Mouse (Mus musculus) heart, embryonic 15.5 days (tissue): ENCODE measurements around the gene Mycbpap. TPM values are rescaled to one million over a fixed set of nuclear protein-coding genes. Genes with fewer than 3 reads are reported as not detected.

Source experiments
- ATAC-seq: fragments of 200-750 bp; cut with Nextera tagmentation; replicated peaks from 2 replicates; pipeline ENCODE4 v1.8.0; 2017; ENCODE audit warnings: low read depth, moderate TSS enrichment; ENCODE audit not compliant: insufficient number of reproducible peaks, insufficient read depth, low FRiP score
- H3K27ac ChIP-seq: fragments of 300-500 bp; sonication (generic); 2 replicates; pipeline ENCODE4 v1.5.1; 2015; ENCODE audit warnings: mild to moderate bottlenecking, inconsistent platforms
- H3K27me3 ChIP-seq: fragments of 300-500 bp; sonication (generic); 2 replicates; pipeline ENCODE4 v1.6.1; 2015; ENCODE audit warnings: inconsistent platforms
- H3K36me3 ChIP-seq: fragments of 300-500 bp; sonication (generic); 2 replicates; pipeline ENCODE4 v1.6.1; 2015; ENCODE audit warnings: mild to moderate bottlenecking, inconsistent platforms
- H3K4me1 ChIP-seq: fragments of 300-500 bp; sonication (generic); replicated peaks from 2 replicates; pipeline ENCODE4 v1.6.1; 2015; ENCODE audit warnings: inconsistent platforms
- H3K4me2 ChIP-seq: fragments of 300-500 bp; sonication (generic); 2 replicates; pipeline ENCODE4 v1.6.1; 2015; ENCODE audit warnings: inconsistent platforms, mild to moderate bottlenecking, moderate library complexity
- H3K4me3 ChIP-seq: fragments of 300-500 bp; sonication (generic); 2 replicates; pipeline ENCODE4 v1.5.1; 2015; ENCODE audit warnings: mild to moderate bottlenecking, inconsistent platforms
- H3K9ac ChIP-seq: fragments of 300-500 bp; sonication (generic); 2 replicates; pipeline ENCODE4 v1.6.1; 2015; ENCODE audit warnings: mild to moderate bottlenecking, inconsistent platforms
- H3K9me3 ChIP-seq: fragments of 300-500 bp; sonication (generic); replicated peaks from 2 replicates; pipeline ENCODE4 v1.6.1; 2016; ENCODE audit warnings: inconsistent platforms
- WGBS: fragments of 180-500 bp; shearing (Covaris S2); methylation state at CpG from one replicate; pipeline ENCODE4 v1.1.7; 2015; ENCODE audit warnings: mixed read lengths; 5-methylcytosine and 5-hydroxymethylcytosine counted together
- polyA plus RNA-seq: library from polyadenylated mRNA; unstranded; fragments of >200 nt; fragmentation: Nextera tagmentation; extraction: Ambion mirVana; gene quantifications from 2 replicates; pipeline ENCODE4 v1.2.1, GENCODE M21; 2015

Mycbpap gene
- polyA plus RNA-seq, 1 experiment from 2014 or later, result 6.1 TPM

DNA sequence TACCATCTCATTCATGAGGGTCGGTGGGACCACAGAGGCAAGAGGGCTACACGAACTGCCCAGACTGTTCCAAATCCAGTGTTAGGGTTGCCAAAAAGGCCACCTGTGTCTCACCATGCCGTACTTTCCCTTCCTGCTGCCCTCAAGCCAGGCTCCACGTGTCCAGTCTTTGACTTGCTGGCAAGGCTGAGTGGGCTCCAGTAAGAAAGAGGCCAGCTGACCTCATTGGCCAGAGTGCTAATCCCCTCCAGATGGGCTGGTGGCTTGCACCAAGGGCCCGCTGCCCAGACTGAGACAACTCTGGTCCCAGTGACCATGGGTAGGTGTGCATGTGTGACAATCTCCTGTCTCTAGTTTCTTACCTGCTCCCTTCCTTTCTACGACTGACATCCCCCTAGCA, 43.9 kb downstream of the Mycbpap start:
- Histone ChIP-seq H3K4me3 (no peak overlapping the region), H3K9ac (no peak overlapping the region), H3K36me3 (no peaks in the 10 kb centered on the region), H3K4me1 (peaks cover 29% of the 10 kb centered on the region), H3K27me3 (peaks cover 62% of the 10 kb centered on the region), H3K27ac (no peak overlapping the region), H3K4me2 (no peak overlapping the region), H3K9me3 (no peaks in the 10 kb centered on the region)
- ATAC-seq, result no peak
- WGBS, result 66% methylated on average over 6 of the region's 6 CpGs

DNA sequence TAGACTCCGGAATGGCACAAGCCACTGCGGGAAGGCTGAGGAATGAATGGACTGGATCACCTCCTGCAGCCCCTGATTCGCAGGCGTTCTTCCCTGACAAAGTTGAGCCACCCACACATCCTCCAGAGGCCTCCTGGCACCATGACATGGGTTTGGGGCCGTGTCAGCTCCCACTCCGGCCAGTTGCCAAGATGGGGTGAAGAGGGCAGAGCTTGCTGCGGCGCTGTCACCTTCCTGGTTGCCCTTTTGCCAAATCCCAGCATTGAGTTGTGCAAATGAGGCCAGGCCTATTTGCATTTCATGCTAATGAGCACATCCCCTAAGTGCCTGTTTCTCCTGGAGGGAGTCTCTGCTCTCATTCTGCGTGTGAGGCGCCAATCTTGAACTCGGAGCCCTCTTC, 45.8 kb downstream of the Mycbpap start:
- Histone ChIP-seq H3K4me2 (no peak overlapping the region), H3K4me3 (no peak overlapping the region), H3K9ac (no peak overlapping the region), H3K27ac (no peak overlapping the region), H3K9me3 (no peaks in the 10 kb centered on the region), H3K36me3 (no peaks in the 10 kb centered on the region), H3K4me1 (peaks cover 41% of the 10 kb centered on the region), H3K27me3 (peaks cover 79% of the 10 kb centered on the region)
- ATAC-seq, result no peak
- WGBS, result 22% methylated on average over 11 of the region's 11 CpGs

DNA sequence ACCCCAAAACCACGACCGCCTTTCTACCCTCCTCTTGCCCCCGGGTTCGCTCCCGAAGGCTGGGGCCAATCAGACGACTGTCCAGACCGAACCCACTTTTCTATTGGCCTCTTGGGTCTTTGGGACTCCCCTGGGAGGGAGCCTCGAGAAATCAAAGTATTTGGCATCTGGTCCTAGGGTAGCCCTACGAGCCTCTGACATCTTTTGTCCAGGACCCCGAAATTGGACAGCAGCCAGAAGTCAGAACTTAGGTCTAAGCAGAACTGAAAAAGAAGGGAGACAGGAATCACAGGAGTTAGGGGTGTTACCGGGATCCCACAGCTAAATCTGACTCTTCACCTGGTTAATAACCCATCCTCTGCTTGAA, 47.0 kb downstream of the Mycbpap start:
- Histone ChIP-seq H3K9ac (peak overlapping the region; percentile 62), H3K36me3 (no peaks in the 10 kb centered on the region), H3K4me1 (peaks cover 48% of the 10 kb centered on the region), H3K27me3 (peaks cover 79% of the 10 kb centered on the region), H3K4me2 (peak overlapping the region; percentile 92), H3K9me3 (no peaks in the 10 kb centered on the region), H3K27ac (no peak overlapping the region), H3K4me3 (peak overlapping the region; percentile 58)
- ATAC-seq, result no peak
- WGBS, result 0% methylated on average over 11 of the region's 11 CpGs

DNA sequence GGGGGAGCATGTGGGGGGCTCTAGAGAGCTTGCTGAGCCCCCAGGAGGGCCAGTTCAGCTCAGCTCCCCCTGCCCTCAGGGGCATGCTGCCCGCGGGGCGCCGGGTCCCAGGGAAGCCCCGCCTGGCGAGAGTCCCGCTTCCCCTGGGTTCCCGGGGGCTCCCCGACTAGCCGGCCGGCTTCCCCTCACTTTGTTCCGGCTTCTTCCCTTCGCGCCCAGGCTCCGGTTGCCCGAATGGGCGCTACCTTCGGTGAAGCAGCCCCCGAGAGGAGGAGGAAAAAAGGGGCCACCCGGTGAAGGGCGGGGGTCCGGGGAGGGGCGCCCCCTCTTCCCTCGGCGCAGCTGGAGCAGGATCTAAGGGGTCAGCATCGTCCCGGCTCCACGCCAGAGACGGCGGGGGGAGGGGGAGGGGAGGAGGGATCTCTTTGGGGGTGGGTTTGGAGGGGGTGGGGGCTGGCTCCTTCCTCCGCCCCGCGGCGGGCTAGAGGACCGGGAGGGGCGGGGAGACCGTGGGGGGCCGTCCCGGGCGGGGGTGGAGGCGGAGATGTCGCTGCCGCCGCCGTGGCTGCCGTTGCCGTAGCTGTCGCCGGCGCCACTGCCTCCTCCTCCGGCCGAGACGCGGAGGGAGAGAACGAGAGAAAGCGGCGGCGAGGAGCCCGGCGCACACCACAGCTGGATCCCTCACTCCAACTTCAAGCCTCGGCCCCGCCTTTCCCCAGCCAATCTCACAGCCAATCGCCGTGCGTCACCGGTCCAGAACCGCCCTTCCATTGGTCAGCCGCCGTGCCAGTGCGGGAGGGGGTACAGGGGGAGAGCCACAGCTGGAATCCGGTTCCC, 47.6 kb downstream of the Mycbpap start, which contains the start of gene Cacna1g:
Gene Cacna1g (minus strand): TSS at position 492 of the 837 bp plus-strand sequence.
- peak within 1 kb of the TSS; percentile 61 for H3K27ac ChIP-seq
- peaks cover 74% of the 10 kb centered on the region for H3K27me3 ChIP-seq

DNA sequence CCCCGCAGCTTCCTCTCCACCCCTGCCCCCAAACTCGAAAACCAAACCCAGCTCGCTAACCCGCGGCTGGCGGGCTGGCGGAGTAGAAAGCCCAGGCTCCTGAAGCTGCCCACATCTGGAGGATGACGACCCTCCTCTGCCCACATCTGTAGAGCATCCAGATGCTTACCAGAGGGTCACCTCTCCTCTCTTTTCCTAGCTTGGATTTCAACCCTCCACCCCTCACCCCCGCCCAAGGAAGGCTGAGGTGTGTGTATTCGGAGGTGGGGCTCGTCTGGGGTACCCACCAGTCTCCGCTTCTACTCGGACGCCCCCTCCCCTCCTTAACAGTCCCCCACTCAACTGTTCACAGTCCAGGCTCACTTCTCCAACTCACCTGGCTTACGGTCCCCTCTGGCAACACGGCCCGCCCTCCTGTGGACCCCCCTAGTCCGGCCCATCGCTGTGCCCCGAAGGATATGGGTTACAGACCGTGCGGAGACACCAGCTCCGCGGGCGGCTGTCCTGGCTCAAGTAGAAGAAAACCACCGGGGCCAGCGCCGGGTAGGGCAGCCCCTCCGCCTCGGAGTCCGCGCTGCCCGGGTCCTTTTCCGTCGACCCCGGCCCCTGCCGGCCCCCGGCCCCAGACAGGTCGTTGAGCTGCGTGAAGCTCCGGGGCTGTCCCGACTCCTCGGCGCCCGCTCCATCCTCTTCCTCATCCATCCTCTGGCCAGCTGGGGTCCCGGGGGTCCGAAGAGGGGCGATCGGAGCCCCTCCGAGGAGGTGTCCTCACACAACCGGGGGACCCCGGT, 48.4 kb downstream of the Mycbpap start:
- Histone ChIP-seq H3K4me1 (peaks cover 62% of the 10 kb centered on the region), H3K9ac (peak overlapping the region; percentile 62), H3K4me2 (peak overlapping the region; percentile 92), H3K27me3 (peaks cover 66% of the 10 kb centered on the region), H3K4me3 (peak overlapping the region; percentile 58), H3K27ac (peak overlapping the region; percentile 61), H3K9me3 (no peaks in the 10 kb centered on the region), H3K36me3 (no peaks in the 10 kb centered on the region)
- no peak for ATAC-seq
- under 1% methylated on average over 52 of the region's 52 CpGs for WGBS

More for the DNA sequence above, 47.6 kb downstream of the Mycbpap start, which contains the start of gene Cacna1g:
- ATAC-seq, result peak; percentile 88
- H3K36me3 ChIP-seq, result no peaks in the 10 kb centered on the region
- peak within 1 kb of the TSS; percentile 92 for H3K4me2 ChIP-seq
- no peaks in the 10 kb centered on the region for H3K9me3 ChIP-seq
- H3K4me1 ChIP-seq, result peaks cover 54% of the 10 kb centered on the region
- 1% methylated on average over 43 of the region's 71 CpGs for WGBS
- peak within 1 kb of the TSS; percentile 58 for H3K4me3 ChIP-seq
- peak within 1 kb of the TSS; percentile 62 for H3K9ac ChIP-seq

DNA sequence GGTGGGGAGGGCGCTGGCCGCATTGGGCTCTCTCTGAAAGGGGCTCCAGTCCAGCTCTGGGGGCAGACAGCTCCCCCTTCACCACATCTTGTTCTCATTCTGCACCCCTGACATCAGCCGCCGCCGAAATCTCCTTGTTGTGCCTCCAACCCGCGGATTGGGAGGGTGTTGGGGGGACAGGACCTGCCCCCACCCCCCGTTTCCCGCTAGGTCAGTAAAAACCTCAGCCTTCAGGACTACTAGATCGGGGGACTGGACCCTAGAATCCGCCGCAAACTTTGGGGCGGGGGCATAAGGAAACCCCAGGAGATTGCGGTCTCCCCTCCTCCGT, 49.0 kb downstream of the Mycbpap start:
- H3K4me2 ChIP-seq, result peak overlapping the region; percentile 92
- peak overlapping the region; percentile 62 for H3K9ac ChIP-seq
- peaks cover 61% of the 10 kb centered on the region for H3K27me3 ChIP-seq
- H3K36me3 ChIP-seq, result no peaks in the 10 kb centered on the region
- under 1% methylated on average over 15 of the region's 15 CpGs for WGBS
- no peak overlapping the region for H3K27ac ChIP-seq
- no peaks in the 10 kb centered on the region for H3K9me3 ChIP-seq
- H3K4me1 ChIP-seq, result peaks cover 67% of the 10 kb centered on the region
- H3K4me3 ChIP-seq, result peak overlapping the region; percentile 58
- ATAC-seq, result no peak

DNA sequence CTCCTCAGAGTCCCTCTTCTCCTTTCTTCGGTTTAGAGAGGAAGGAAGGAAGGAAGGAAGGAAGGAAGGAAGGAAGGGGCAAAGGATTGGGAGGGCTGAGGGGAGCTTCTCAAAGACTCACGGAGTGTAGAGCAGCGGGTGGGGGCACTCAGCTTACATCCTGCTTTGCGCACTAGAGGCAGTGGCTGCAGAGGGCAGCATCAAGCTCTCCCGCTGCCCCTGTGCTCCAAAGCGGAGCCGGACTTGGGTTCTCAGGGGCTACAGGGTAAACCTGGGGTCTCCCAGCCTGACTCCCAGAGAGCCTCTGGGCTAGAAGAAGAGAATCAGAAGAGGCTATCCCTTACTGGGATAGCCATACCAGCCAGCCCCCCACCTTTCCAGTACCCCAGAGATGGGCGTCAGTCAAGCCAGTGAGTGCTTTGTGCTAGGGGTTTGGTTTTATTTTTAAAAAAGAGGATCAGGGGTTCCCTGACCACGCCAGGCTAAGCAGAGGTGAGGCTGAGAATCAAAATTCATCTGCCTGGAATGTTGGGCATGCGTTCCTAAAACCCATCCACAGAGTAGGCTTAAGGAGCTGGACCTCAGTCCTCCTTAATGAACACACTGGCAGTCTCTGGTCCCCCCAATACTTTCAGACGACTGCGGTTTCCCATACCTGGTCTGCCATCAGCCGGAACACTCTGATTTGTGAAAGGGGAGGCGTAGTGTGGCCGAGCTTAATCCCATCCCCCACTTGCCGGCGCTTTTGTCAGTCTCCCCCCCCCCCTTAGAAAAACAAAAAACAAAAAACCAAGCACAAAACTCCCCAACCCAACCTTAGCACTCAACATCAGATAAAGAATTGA, 49.6 kb downstream of the Mycbpap start:
- H3K9me3 ChIP-seq, result no peaks in the 10 kb centered on the region
- H3K4me2 ChIP-seq, result peak overlapping the region; percentile 92
- no peak overlapping the region for H3K27ac ChIP-seq
- WGBS, result 9% methylated on average over 17 of the region's 17 CpGs
- H3K9ac ChIP-seq, result peak overlapping the region; percentile 62
- peak overlapping the region; percentile 58 for H3K4me3 ChIP-seq
- H3K36me3 ChIP-seq, result no peaks in the 10 kb centered on the region
- H3K4me1 ChIP-seq, result peaks cover 71% of the 10 kb centered on the region
- peaks cover 55% of the 10 kb centered on the region for H3K27me3 ChIP-seq
- no peak for ATAC-seq

DNA sequence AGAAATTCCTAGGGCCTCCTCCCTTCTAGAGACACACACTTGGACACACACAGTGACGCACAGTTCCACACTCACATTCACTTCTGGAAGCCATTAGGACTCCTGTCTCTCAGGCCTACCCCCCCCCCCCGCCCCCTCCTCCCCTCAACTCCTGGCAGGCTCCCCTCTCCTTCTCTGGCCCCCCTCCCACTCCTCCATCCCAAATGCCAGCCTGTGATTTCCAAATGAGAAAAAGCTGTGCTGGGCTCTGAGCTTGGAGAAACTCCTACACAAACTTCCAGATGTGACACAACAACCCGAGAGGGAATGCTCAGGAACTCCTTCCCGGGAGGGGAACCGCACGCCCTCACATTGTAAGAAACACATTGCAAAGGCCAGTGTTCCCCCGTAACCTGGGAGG, 51.2 kb downstream of the Mycbpap start:
- ATAC-seq, result no peak
- Histone ChIP-seq H3K36me3 (no peaks in the 10 kb centered on the region), H3K27me3 (peaks cover 40% of the 10 kb centered on the region), H3K27ac (no peak overlapping the region), H3K4me3 (no peak overlapping the region), H3K4me1 (peaks cover 65% of the 10 kb centered on the region), H3K4me2 (no peak overlapping the region), H3K9ac (no peak overlapping the region), H3K9me3 (no peaks in the 10 kb centered on the region)
- WGBS, result 46% methylated on average over 6 of the region's 7 CpGs

DNA sequence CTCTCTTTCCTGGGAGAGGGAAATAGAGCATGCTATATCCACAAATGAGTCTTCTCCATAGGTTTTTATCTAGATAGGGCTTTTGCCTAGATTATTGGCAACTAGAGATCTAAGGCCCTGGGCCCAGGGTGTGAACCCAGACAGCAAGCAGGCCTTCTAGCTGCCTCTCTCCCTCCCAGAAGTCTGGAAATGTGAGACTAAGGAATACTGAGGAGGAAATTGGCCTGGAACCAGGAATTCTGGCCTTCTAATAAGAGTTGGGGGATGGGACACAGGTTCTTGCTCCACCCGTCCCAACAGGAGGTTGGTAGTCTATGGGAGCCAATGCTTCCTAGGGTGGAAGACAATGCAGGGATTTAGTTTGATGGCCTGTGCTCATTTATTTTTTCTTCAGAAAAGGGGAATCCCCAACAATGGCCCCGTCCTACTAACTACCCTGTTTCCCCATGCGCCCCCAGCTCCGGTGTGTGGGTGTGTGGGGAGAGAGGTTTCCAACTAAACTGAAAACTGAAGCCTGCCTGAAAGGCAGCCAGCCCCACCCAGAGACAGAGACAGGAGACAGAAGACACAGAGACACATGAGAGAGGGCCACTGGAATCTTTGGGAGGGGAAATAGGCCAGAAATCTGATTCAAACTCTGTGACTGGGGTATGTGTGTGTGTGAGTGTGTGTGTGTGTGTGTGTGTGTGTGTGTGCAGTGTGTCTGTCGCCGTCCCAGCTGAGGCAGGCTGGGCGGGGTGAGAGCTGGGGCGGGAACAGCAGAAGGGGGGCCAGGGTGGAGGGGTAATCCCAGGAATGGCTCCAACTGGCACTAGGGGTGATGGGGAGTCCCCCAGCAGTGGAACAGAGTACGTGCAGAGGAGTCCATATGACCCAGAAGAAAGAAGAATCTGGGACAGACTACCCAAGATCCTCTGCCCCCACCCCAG, 52.1 kb downstream of the Mycbpap start:
- Histone ChIP-seq H3K4me3 (no peak overlapping the region), H3K4me2 (no peak overlapping the region), H3K9ac (no peak overlapping the region), H3K4me1 (peaks cover 65% of the 10 kb centered on the region), H3K9me3 (no peaks in the 10 kb centered on the region), H3K27me3 (peaks cover 30% of the 10 kb centered on the region), H3K36me3 (no peaks in the 10 kb centered on the region), H3K27ac (peak overlapping the region; percentile 0; the same call in 1 of the 2 replicates)
- 41% methylated on average over 9 of the region's 9 CpGs for WGBS
- no peak for ATAC-seq

DNA sequence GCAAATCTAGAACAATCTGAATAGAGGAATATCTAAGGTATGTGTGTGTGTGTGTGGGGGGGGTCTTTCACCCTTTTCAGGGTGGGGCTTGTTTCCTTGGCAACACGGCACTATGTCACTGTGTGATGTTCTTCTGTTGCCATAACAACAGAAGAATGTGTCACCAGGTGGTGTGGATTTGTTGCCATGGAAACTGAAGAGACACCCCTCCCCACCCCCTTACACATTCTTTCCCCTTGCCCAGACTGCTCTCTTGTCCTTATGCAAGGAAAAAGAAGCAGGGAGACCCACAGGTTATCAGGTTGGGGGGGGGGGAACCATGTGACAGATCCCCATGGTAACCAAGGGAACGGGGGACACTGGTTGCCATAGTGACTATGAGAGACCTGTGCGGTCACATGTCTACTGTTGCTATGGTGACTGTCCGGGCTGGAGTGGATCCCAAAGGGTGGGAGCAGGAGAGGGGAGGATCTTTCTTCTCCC, 52.9 kb downstream of the Mycbpap start:
- no peak overlapping the region for H3K9ac ChIP-seq
- ATAC-seq, result no peak
- H3K4me1 ChIP-seq, result peaks cover 61% of the 10 kb centered on the region
- H3K4me2 ChIP-seq, result no peak overlapping the region
- H3K4me3 ChIP-seq, result no peak overlapping the region
- no peaks in the 10 kb centered on the region for H3K9me3 ChIP-seq
- no peaks in the 10 kb centered on the region for H3K36me3 ChIP-seq
- no peak overlapping the region for H3K27ac ChIP-seq
- 40% methylated on average over 4 of the region's 4 CpGs for WGBS
- peaks cover 27% of the 10 kb centered on the region for H3K27me3 ChIP-seq
